Mouse (Mus musculus) cortical plate, adult 2 months (tissue): ENCODE measurements around the gene Olfr541.

Experiments
- CTCF ChIP-seq: fragments of 200-500 bp; IDR thresholded peaks from 2 replicates; pipeline ENCODE4 v1.5.1; 2011; ENCODE audit warnings: mild to moderate bottlenecking, control low read depth, low read length; ENCODE audit not compliant: insufficient read depth; ENCODE audit errors: extremely low read depth
- POLR2A ChIP-seq: fragments of 200-500 bp; IDR thresholded peaks from 2 replicates; pipeline ENCODE4 v1.6.1; 2011; ENCODE audit warnings: mild to moderate bottlenecking, low read length, control low read depth; ENCODE audit not compliant: insufficient read depth; ENCODE audit errors: extremely low read depth

DNA sequence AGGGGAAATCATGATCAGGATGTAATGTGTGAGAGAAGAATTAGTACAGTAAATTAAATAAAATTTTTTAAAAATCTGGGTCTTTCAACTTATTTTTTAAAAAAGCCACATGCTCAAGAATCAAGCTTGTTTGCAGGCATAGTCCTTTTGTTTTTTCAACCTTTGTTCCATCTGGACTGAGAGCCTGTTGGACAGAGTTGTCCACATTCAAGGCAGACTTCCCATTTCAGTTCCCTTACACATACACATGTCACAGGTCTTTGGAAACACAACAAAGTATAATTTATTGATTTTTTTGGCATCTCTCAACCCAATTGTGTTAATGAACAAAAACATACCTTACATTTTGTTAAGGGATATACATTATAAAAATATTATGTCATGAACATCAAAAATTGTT, 57.5 kb downstream of the Olfr541 start:
- TF ChIP-seq CTCF = no peak
- TF ChIP-seq POLR2A = no peak
